Mouse (Mus musculus) neural tube, embryonic 11.5 days (tissue): ENCODE measurements around the gene Dchs1. TPM values are rescaled to one million over a fixed set of nuclear protein-coding genes. Genes with fewer than 3 reads are reported as not detected.
"Not testable (repeated sequence)": the region's sequence is repeated elsewhere in the genome, so short reads cannot be mapped to it uniquely, and the experiment has no call there.

ENCODE experiments used
- ATAC-seq: fragments of 200-750 bp; cut with Nextera tagmentation; 2 replicates; pipeline ENCODE4 v1.8.0; 2017; ENCODE audit warnings: moderate number of reproducible peaks, mild to moderate bottlenecking, moderate TSS enrichment, moderate library complexity; ENCODE audit not compliant: insufficient read depth, low FRiP score, low TSS enrichment
- DNase-seq: peaks from one replicate; pipeline ENCODE4 v3.0.0-alpha.2; 2015; ENCODE audit warnings: low spot score
- H3K27ac ChIP-seq: fragments of 300-500 bp; sonication (generic); 2 replicates; pipeline ENCODE4 v1.5.1; 2014; ENCODE audit warnings: low read depth, mild to moderate bottlenecking, low read length
- H3K27me3 ChIP-seq: fragments of 300-500 bp; sonication (generic); 2 replicates; pipeline ENCODE4 v1.6.1; 2014; ENCODE audit warnings: mild to moderate bottlenecking, low read length, mixed read lengths; ENCODE audit not compliant: control insufficient read depth, insufficient read depth
- H3K36me3 ChIP-seq: fragments of 300-500 bp; sonication (generic); 2 replicates; pipeline ENCODE4 v1.6.1; 2014; ENCODE audit warnings: mild to moderate bottlenecking, low read length, moderate library complexity, mixed read lengths; ENCODE audit not compliant: control insufficient read depth, insufficient read depth
- H3K4me1 ChIP-seq: fragments of 300-500 bp; sonication (generic); 2 replicates; pipeline ENCODE4 v1.6.1; 2014; ENCODE audit warnings: low read length, mixed read lengths; ENCODE audit not compliant: control insufficient read depth, insufficient read depth
- H3K4me2 ChIP-seq: fragments of 300-500 bp; sonication (generic); 2 replicates; pipeline ENCODE4 v1.6.1; 2014; ENCODE audit warnings: low read depth, mild to moderate bottlenecking, moderate library complexity
- H3K4me3 ChIP-seq: fragments of 300-500 bp; sonication (generic); 2 replicates; pipeline ENCODE4 v1.5.1; 2014; ENCODE audit warnings: low read depth, low read length
- H3K9ac ChIP-seq: fragments of 300-500 bp; sonication (generic); 2 replicates; pipeline ENCODE4 v1.6.1; 2014; ENCODE audit warnings: mild to moderate bottlenecking, low read length
- H3K9me3 ChIP-seq: fragments of 300-500 bp; sonication (generic); 2 replicates; pipeline ENCODE4 v1.6.1; 2016; ENCODE audit warnings: low read length; ENCODE audit not compliant: control insufficient read depth
- WGBS: fragments of 180-500 bp; shearing (Covaris S2); extraction: QIAGEN DNeasy Blood & Tissue Kit; methylation state at CpG from one replicate; pipeline ENCODE4 v1.1.7; 2014; 5-methylcytosine and 5-hydroxymethylcytosine counted together
- polyA plus RNA-seq: library from polyadenylated mRNA; unstranded; fragments of >200 nt; fragmentation: Nextera tagmentation; extraction: Ambion mirVana; gene quantifications from 2 replicates; pipeline ENCODE4 v1.2.1, GENCODE M21; 2014

Gene Dchs1
- polyA plus RNA-seq, 1 experiment from 2014 or later = 22.3 TPM

DNA sequence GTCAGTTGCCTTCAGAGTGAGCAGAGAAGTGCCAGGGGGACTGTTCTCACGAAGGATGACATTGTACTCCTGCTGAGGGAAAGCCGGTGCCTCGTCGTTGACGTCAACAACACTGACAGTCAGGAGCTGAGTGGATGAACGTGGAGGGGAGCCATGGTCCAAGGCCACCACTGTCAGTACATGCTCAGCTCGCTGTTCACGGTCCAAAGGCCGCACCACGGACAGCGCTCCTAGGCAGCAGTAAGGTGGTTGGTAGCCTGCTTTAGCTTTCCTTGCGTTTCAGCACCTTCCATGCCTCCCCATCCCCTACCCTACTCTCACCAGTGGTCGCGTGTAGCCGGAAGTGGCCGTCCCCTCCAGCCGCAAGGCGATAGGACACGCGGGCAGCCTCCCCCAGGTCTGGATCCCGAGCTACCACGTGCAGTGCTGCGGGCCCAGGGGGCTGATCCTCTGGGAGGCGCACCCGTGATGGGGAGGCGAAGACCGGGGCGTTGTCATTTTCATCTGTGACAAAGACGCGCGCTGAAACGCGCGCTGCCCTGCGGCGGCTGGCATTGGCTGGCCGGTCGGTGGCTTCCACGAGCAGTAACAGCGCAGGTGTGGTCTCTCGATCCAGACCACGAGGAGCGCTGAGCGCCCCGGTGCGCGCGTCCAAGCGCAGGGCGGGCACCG, 25.5 kb downstream of the Dchs1 start:
- no peaks in the 10 kb centered on the region for H3K4me1 ChIP-seq
- H3K27me3 ChIP-seq = peaks cover 23% of the 10 kb centered on the region
- DNase-seq = peak; percentile 19
- no peak overlapping the region for H3K9ac ChIP-seq
- ATAC-seq = 0 out of 2 replicates have a peak, but pooled peaks have one; percentile 11
- no peak overlapping the region for H3K27ac ChIP-seq
- no peaks in the 10 kb centered on the region for H3K9me3 ChIP-seq
- no peak overlapping the region for H3K4me2 ChIP-seq
- H3K4me3 ChIP-seq = no peak overlapping the region
- H3K36me3 ChIP-seq = peaks cover 50% of the 10 kb centered on the region
- 18% methylated on average over 43 of the region's 51 CpGs for WGBS

DNA sequence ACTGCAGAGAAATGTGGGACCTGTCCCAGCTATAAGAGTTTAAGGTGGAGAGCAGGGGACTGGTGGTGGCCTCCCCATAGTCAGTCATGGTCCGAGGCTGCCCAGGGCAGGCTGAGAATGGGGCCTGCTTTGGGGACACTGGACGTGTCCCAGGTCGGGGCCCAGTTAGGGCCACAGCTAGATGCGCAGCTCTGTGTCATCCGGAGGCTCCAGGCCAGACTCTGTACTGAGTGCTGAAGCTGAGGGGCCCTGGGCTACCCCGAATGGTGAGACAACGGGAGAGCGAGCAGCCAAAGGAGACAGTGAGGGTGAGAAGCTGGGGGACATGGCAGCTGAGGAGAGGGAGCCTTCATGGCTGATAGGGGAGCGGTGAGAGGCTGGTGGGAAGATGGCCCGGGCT, 34.2 kb downstream of the Dchs1 start:
- Histone ChIP-seq H3K27ac (no peak overlapping the region), H3K9me3 (no peaks in the 10 kb centered on the region), H3K4me3 (no peak overlapping the region), H3K36me3 (peaks cover 35% of the 10 kb centered on the region), H3K9ac (no peak overlapping the region), H3K27me3 (no peaks in the 10 kb centered on the region), H3K4me1 (peaks cover 3% of the 10 kb centered on the region; the same call in 1 of the 2 replicates), H3K4me2 (no peak overlapping the region)
- DNase-seq = no peak
- whole genome bisulfite sequencing = 88% methylated on average over 10 of the region's 10 CpGs
- ATAC-seq = no peak

DNA sequence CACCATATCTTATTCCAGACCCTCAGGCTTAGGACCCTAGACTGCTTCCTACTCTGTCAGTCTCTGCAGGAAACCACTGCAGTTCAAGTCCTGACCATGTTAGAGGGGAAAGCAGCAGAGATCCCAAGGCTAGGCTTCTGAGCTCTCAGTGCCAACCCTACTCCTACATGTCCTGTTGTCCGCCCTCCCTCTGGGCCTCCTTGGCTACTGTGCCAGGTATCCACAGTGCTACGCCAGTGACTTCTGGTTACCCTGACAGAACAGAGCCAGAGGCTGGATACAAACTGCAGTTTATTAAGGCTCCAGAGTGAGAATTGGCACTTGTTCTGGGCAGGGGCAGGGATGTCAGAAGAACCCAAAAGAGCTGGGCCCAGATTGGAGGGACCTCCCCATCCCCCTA, 34.7 kb downstream of the Dchs1 start:
- Histone ChIP-seq H3K9ac (no peak overlapping the region), H3K36me3 (peaks cover 30% of the 10 kb centered on the region), H3K27ac (no peak overlapping the region), H3K4me3 (no peak overlapping the region), H3K27me3 (no peaks in the 10 kb centered on the region), H3K9me3 (no peaks in the 10 kb centered on the region), H3K4me2 (no peak overlapping the region), H3K4me1 (peaks cover 3% of the 10 kb centered on the region; the same call in 1 of the 2 replicates)
- WGBS = 84% methylated on average over 2 of the region's 2 CpGs
- no peak; the same call in 1 of the 2 replicates for ATAC-seq
- DNase-seq = no peak

DNA sequence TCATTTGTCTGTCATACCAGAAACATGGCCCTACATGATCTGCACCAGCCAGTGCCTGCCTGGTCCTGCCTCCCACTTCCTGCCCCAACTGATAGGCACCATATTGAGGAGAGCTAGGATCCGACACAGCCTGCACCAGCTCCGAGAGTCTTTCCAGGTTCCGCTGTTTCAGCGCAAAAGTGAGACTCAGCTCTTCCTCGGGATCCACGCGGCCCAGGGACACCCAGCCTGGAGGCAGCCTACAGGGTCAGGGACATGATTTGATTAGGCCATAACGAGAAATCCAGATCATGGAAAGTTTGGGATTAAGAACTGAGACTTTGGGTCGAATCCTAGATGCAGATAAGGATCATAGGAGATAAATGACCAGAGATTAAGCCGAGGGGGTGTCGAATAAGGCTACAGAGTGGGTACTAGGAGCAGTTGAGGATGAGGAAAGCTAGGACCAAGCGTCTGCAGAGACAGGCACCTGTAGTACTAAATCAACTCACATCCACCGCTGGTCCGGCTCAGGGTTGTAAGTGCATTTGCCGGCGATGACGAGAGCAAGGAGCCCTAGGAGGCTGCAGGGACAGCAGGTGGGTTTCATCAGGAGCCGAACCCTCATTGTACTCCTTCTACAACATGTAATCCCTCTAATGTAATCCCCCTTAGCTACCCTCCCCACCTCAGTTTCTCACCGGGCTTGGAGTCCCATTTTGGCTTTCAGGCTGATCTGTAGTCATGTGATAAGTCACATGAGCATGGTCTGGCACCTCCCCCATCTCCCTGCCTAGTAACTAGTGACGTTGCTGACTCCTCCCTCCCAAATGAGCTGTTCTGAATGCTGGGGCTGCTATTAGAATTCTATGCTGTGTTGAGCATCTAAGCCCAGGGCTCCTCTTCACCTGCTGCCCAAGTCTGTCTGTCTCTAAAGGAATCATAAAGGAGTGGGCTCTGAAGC, 35.7 kb downstream of the Dchs1 start, which contains the start of gene Tpp1:
Gene Tpp1, minus strand, starts transcription at position 745 of the 943 bp plus-strand sequence.
- Histone ChIP-seq H3K27me3 (no peaks in the 10 kb centered on the region), H3K27ac (no peak within 1 kb of the TSS), H3K4me3 (peak within 1 kb of the TSS; percentile 55), H3K4me1 (peaks cover 3% of the 10 kb centered on the region; the same call in 1 of the 2 replicates), H3K4me2 (peak within 1 kb of the TSS; percentile 69), H3K9me3 (no peaks in the 10 kb centered on the region), H3K36me3 (peaks cover 28% of the 10 kb centered on the region), H3K9ac (peak within 1 kb of the TSS; percentile 68)
- ATAC-seq (peak; percentile 95), DNase-seq (peak; percentile 85)
- 24% methylated on average over 20 of the region's 20 CpGs for WGBS

DNA sequence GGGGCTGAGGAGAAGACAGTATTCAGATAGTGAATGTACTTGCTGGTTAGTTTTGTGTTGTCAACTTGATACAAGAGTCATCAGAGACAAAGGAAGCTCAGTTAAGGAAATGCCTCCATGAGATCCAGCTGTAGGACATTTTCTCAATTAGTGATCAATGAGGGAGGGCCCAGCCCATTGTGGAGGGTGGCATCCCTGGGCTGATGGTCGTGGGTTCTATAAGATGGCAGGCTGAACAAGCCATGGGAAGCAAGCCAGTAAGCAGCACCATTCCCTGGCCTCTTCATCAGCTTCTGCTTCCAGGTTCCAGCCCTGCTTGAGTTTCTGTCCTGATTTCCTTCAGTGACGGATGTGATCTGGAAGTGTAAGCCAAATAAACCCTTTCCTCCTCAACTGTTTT, 39.7 kb downstream of the Dchs1 start:
- 82% methylated on average over 2 of the region's 2 CpGs for WGBS

DNA sequence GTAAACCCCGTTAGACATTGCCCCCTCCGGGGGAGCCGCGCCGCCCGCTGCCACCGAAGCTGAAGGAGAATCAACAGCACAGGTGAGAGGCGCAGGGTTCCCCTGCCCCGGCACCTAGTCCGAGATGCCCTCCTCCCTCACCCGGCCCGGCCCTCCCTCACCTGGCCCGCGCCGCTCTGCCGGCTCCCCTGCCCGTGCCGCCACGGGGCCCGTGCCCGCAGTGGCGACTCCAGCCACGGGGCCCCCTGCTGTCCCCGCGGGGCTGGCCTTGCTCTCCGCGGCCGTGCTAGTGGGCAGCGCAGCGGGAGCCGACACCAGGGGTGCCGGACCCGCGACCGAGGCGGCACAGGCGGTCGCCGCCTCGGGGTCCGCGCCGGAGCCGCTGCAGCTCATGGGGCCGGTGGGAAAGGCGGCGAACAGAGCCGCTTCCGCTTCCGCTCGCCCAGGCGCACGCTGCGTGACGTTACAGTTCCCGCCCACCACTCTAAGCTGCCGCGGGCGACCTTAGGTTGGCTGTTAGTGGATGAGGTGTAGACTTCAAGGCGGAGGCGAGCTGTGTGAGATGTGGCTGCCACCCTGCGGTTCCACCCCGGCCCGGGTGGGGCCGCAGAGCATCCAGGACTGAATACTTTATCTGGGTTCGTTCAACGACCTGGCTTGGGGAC, 43.4 kb downstream of the Dchs1 start, which contains the start of gene Taf10:
Gene Taf10, minus strand, starts transcription at position 436 of the 665 bp plus-strand sequence.
- peak within 1 kb of the TSS; percentile 98 for H3K4me3 ChIP-seq
- no peaks in the 10 kb centered on the region for H3K9me3 ChIP-seq
- no peaks in the 10 kb centered on the region for H3K27me3 ChIP-seq
- H3K4me1 ChIP-seq = peaks cover 7% of the 10 kb centered on the region
- peak; percentile 96 for ATAC-seq
- H3K9ac ChIP-seq = peak within 1 kb of the TSS; percentile 86
- under 1% methylated on average over 64 of the region's 67 CpGs for WGBS
- peak within 1 kb of the TSS; percentile 86 for H3K4me2 ChIP-seq
- H3K36me3 ChIP-seq = peaks cover 6% of the 10 kb centered on the region
- peak within 1 kb of the TSS; percentile 63 for H3K27ac ChIP-seq
- peak; percentile 91 for DNase-seq

More for the DNA sequence above, 39.7 kb downstream of the Dchs1 start:
- H3K4me2 ChIP-seq = no peak overlapping the region
- no peaks in the 10 kb centered on the region for H3K9me3 ChIP-seq
- H3K4me1 ChIP-seq = peaks cover 10% of the 10 kb centered on the region
- H3K36me3 ChIP-seq = peaks cover 5% of the 10 kb centered on the region
- no peak for DNase-seq
- no peak overlapping the region for H3K27ac ChIP-seq
- H3K4me3 ChIP-seq = no peak overlapping the region
- H3K27me3 ChIP-seq = no peaks in the 10 kb centered on the region
- H3K9ac ChIP-seq = no peak overlapping the region
- no peak for ATAC-seq

DNA sequence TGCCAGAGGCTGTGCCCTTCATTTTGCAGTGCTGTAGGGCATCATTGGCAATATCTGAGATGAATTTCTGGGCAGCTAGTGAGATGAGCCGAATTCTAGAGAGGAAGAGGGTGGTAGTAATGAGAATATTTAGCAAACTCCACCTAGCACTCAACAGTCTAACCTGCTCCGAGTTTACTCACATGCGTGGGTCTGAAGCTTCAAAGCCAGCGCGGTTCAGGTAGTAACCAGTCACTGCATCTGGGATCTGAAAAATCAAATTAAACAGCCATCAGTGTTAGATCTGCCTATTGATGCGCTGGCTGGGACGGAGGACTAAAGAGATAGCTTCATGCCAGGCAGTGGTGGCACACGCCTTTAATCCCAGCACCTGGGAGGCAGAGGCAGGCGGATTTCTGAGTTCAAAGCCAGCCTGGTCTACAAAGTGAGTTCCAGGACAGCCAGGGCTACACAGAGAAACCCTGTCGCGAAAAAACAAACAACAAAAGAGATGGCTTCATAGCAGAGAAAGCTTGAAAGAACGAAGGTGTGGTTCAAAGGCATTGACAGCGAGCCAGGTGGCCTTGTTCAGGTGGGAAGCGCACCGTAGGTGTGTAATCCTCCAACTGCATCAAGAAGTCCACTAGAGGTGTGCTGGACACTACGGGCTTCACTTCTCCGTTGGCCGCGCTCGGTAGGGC, 44.1 kb downstream of the Dchs1 start:
- H3K4me1 ChIP-seq, DNase-seq, ATAC-seq, H3K36me3 ChIP-seq, H3K9me3 ChIP-seq, H3K27ac ChIP-seq, H3K27me3 ChIP-seq: not testable (repeated sequence)
- H3K4me2 ChIP-seq = peak overlapping the region; percentile 86
- H3K4me3 ChIP-seq = peak overlapping the region; percentile 98
- peak overlapping the region; percentile 86 for H3K9ac ChIP-seq
- 49% methylated on average over 15 of the region's 20 CpGs for WGBS
